Mouse (Mus musculus): Measurements from ENCODE around the gene Tiprl.

Gene Tiprl

DNA sequence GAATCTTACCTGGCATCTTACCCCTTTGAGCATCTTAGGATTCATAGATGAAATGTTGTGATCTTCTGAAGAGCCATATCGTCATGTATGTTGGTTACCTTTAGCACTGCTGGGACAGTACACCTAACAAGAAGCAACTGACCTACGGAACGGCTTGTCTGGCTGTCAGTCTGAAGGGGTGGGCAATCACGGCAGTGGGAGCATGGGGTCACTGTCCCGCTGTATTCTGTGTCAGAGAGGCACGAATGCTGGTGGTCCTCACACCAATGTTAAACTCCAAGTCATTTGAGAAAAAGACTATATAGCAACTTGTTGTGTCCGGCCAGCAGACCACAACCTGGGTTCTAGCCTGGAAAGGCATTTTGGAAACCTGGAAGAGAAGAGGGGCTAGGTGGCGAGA lies 65.5 kb downstream of the Tiprl start:
- no peak for DNase-seq

GRCm38 (mm10) chr1:165170157-165170556 lies 66.6 kb downstream of the Tiprl start:
- DNase-seq = no peak

GRCm38 (mm10) chr1:165169462-165169861 lies 67.3 kb downstream of the Tiprl start:
- no peak for DNase-seq

- no peak for DNase-seq
Observed at GRCm38 (mm10) chr1:165164920-165165319, 71.9 kb downstream of the Tiprl start.
